Mouse (Mus musculus) granulocyte monocyte progenitor cell, adult 5-6 weeks (primary cell): ENCODE measurements around the gene Flt4. TPM values are rescaled to one million over a fixed set of nuclear protein-coding genes. Genes with fewer than 3 reads are reported as not detected.

Experiments
- ATAC-seq: replicated peaks from 2 replicates; pipeline ENCODE4 v1.8.0; 2016; ENCODE audit warnings: mild to moderate bottlenecking, moderate TSS enrichment, inconsistent platforms; ENCODE audit not compliant: poor library complexity, severe bottlenecking
- total RNA-seq, 2 experiments: library from RNA; stranded (forward) in 1 of 2; stranded (reverse) in 1 of 2; fragments of 200-712, 200-1000 nt in 1 of 2; fragments of >200 nt in 1 of 2; fragmentation: Nextera tagmentation in 1 of 2; gene quantifications; 2 replicates each; pipeline ENCODE4 v1.2.3; 2014 to 2017

Gene Flt4
- total RNA-seq, 2 experiments from 2014 or later: 0.10 TPM; not detected in 1

DNA sequence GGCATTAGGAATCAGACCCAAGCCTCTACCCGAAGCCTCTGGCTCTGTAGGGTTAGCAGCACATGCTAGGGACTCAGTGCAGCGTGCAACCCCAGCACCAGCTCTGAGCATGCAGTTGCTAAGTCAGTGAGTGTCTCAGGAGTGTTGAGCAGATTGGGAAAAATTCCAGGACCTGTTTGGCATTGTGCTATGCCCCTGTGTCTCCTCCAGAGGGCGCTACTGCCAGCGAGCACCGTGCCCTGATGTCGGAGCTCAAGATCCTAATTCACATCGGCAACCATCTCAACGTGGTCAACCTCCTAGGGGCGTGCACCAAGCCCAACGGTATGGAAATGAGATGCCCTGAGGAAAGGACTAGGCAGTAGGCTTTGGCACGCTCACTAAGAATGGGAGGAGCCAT is 27.4 kb downstream of the Flt4 start:
- ATAC-seq: peak; percentile 16; the same call in 1 of the 2 replicates

DNA sequence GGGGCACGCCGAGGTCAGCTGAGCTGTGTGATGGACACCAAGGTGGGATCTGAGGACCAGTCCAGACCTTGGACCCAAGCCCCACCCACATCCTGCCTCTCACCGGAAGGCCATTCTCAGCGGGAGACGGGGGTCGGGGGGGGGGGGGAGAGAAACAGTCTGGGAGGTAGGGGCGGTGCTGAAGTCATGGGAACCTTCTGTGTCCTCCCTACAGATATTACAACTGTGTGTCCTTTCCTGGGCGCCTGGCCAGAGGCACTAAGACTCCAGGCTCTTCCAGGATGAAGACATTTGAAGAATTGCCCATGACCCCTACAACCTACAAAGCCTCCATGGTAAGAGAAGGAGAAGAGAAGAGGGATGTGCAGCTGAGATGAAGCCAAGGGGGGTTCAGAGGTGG is 36.6 kb downstream of the Flt4 start:
- no peak for ATAC-seq

DNA sequence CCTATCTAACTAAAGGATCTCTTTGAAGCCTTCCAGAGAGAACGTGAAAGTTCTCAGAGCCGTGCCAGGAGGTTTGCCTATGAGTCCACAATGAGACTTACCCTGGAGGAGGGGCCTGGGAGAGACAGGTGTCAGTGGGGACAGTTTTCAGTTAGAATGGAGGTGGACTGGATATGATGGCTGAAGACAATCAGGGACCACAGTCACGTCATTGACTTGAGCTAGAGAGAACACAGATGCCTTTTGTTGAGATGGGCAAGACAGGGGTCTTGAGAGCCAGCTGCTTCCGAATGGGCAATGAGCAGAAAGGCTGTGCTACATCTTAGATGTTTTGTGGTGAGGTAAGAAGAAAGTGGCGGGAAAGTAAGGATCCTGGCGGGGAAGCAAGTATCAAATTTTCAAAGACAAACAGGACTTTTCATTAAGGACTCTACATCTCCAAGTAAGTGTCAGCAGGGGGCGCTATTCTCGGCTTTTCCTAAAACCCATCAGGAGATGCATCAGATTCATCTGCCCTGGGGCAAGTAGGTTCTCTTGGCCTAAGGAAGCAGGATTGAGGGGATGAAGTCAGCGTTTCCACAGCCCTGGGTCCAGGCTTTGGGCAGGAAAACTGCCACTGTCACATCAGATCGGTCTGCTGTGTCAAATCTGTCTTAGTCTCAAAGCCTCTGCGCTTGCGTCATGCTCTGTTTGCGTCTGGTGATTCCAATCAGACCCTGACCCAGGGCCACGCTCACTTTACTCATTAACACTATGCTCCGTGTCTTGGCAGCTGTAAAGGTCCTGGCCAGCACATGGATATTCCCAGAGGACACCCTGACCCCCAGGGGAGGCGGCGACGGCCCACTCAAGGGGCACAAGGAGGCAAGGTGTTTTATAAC is 41.3 kb downstream of the Flt4 start:
- ATAC-seq: no peak

DNA sequence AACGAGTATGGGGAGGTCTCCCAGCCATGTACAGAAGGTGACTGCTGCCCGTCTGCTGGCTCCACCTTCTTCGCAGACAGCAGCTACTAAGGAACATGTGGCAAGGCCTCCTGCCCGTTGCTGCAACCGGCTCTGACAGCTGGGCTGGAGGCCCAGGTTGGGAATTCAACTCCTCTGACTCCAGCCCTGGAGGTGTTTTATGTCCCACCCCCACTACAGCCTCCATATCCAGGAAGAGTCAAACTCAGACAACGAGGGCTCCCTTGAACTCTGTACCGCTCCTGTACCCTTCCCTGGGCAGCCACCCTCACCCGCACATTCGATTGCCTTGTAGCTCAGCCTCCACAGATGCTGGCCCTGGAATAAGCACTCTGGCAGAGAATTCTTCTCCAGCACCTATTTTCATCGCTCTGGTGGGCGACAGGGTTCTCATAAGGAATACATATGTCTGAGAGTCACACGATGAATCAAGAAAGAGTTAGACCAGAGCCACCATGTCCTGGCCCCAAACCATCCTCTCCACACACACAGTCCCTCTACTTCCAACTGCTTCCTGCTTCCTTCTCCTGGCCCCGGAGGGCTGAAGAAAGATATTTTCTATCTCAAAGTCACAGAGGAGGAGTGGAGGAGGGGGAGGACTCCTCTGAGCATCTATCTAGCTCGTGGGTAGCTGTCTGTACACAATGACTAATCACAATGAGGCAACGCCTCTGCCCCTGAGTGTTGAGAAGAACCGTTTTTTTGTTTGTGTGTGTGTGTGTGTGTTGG is 42.1 kb downstream of the Flt4 start:
- ATAC-seq: no peak

DNA sequence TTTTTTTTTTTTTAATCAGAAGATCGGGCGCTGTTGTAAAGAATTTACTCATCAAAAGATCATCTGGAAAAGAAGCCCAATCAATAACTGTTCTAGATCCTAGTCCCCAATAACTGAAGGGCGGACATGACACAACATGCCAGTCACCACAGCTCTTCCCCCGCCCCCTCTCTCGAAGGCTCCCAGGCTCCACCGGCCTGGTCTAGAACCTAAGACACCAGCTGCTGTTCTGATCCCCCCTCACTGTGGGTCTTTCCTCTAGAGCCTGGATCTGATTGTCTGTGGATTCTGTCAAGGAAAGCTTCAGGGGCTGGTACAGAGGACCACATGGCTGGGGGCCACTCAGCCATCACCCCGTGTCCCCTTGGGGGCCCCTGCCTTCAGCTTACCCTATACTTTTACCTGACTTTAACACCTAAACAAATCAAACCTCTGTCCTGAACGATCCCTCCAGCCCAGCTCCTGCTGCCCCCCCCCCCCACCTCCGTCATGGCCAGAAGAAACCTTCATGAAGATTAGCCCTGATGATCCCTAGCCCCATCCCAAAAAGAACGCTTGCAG is 42.8 kb downstream of the Flt4 start:
- no peak for ATAC-seq

DNA sequence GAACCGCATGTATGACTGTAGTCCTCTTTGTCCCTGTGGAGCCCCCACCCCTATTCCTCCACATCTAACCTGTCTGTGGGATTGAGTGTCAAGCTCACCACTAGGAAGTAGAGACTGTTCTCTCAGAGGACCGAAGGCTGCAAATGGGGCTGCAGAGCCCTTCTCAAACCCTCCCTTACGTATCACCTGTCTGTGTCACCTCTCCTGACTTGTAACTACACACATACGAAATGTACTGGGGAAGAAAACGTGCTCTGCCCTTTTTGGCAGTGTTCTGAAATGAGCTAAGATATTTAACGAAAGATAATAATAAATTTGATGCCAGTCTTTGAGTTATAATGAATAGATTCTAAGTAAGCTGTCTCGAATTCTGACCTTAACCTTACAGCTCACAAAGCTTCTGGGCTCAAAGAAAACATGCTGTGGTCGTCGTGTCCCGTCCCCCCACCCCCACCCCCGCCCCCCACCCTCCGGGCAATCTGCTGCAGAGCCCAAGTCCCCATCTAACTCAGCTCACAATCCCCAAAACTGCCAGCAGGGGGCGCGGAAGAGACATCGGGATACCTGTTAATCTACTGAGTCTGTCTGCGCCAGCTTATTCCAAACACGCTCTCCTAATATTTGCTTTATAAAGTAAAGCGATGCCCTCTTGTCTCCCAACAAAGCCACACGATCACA is 43.5 kb downstream of the Flt4 start:
- ATAC-seq: peak; percentile 73

DNA sequence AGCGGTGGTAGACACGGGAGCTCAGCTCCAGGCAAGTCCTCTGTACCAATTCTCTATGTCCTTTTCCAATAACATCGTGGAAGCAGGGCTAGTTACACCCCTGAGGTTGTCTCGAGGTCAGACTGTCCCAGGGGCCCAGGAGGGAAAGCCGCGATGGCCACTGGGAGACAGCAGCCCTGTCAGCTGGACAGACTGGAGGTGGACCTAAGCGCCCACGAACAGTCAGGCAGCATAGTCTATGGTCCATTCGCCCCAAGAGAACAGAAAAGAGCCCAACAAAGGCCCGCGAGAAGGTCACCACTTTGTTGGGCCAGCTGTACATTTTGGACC is 44.0 kb downstream of the Flt4 start:
- ATAC-seq: peak; percentile 34; the same call in 1 of the 2 replicates

DNA sequence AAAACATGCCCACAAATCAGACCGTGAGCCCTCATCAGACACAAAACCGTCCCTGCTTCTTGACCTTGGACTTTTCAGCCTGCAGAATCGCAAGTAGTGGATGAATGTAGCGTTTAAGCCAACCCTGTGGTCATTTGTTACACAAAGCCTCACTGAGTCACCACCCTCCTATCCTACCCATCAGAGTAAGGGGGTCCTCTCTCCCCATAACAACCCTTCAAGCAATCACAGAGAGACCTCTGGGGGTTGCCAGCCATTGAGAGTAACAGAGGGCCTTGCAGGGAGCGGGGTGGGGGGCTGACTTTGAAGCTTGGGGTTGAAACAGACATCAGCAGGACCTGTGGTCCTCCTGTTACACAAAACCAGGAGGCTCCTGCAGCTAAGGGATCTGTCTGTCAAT is 45.6 kb downstream of the Flt4 start:
- no peak for ATAC-seq

DNA sequence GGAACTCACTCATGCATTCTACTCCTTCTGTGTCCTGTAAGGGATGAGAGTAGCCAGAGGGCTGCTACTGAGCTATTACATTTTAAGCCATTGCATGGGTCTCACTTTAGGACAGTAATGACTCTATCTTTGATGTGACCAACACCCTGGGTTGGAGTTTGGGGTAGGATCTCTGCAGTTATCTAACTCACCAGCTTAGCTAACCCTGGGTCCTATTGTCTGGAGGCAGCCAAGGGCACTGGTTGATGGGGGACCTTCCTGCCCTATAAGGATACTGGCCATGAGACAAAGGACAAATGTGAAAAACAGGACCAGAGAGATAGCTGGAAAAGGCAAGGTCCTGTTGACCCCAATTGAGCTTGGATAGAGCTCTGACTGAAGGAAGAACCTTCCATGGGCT is 46.4 kb downstream of the Flt4 start:
- ATAC-seq: no peak

DNA sequence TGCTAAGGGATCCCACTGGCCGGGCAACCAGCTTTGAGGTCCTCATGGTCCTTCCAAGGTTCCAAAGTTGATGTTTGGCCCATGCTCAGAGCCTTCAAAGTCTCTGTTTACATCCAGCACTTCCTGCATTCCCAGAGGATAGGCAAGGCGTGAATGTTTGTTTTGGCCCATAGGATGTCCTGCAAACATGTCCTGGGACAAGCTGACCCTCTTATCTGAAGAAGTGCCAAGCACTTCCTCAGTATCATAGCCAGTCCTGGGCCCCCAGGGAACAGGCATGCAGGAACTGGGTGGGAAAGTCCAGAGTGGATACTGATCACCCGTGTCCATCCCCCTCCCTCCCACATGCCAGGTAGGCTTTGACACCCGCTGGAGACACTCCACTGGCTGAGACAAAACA is 49.0 kb downstream of the Flt4 start:
- ATAC-seq: no peak

DNA sequence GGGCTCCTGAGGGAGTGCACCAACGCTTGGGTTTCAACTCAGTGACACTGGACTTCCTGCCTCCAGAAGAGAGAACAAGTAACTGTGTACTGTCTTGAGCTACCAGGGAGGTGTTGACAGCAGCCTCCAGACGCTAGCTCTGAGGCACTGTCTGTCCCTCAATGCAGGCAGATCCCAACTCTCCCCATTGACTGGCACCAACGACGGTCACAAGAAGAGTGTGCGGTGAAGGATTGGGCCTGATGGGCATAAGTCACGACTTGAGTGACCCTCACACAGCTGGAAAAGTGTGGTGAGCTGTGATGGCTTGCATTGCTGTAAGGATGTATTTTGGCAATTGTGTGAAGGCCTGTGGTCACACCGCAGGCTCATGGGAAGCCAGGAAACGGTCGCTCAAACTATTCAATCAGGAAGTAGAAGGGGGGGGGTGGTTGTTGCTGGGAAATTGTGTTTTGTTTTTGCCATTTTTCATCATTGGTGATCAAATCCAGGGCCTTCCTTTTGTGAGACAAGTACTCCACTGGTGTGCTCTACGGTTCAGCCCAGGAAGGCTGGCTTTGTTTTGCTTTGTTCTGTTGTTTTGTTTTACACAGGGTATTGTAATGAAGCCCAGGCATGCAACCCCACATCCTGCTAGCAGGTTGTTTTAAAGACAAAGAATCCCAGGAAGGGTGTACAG is 49.9 kb downstream of the Flt4 start:
- peak; percentile 80 for ATAC-seq

DNA sequence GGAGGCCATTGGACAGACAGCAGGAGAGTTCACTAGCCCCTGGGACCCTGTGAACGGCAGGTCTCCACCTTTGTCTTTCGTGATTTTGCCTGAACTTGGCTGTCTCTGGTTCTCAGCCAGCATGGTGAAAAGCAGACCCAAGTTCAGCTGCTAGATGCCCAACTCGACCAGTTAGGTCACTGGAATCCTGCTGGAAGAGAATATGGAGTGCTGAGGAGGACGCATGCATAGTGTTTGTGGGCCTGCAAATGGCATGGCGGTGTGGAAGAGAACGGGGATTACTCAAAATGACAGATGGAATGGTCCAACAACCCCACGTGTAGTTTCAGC is 50.4 kb downstream of the Flt4 start:
- ATAC-seq: no peak

DNA sequence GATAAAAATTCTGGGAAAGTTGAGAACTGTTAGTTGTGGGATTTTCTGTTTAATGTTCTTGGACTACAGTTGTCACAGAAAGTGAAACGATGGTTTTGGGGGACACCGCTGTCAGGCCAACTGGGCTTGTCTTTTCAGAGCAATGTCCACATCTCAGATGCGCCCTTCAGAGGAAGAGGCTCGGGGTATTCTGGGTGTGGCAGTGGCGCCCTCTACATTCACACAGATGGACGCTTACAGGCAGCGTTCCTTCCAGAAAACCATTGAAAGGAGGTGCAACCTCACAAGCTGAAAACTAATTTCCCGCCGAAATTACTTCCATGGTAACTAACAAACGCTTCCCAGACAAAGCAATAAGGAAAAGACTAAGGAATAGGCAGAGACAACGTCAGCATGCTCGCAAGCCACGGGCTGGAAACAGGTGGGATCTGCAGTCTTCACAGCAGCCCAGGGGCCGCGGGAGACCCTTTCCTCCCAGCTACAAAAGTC is 53.3 kb downstream of the Flt4 start:
- no peak for ATAC-seq

DNA sequence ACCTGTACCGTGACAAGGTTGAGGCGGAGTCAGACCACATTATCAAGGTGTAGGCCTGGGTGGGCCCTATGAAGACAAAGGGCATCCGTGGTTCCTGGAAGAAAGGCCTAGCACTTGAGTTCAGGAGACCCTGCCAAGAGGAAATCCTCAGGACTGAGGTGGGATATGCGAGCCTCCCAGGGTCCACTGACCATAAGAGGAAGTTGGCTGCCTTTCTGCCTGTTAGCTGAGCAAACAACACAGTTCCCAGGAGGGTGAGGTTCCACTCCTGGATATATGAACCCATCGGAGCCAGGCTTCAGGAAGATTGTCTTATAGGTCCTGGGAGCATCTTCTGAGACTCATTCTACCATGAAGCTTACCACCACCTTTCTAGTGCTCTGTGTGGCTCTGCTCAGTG is 54.2 kb downstream of the Flt4 start, which contains the start of gene Scgb3a1:
TSS of gene Scgb3a1 (plus strand) at position 301 of the 400 bp plus-strand sequence.
- ATAC-seq: 0 out of 2 replicates have a peak, but pooled peaks have one; percentile 17

DNA sequence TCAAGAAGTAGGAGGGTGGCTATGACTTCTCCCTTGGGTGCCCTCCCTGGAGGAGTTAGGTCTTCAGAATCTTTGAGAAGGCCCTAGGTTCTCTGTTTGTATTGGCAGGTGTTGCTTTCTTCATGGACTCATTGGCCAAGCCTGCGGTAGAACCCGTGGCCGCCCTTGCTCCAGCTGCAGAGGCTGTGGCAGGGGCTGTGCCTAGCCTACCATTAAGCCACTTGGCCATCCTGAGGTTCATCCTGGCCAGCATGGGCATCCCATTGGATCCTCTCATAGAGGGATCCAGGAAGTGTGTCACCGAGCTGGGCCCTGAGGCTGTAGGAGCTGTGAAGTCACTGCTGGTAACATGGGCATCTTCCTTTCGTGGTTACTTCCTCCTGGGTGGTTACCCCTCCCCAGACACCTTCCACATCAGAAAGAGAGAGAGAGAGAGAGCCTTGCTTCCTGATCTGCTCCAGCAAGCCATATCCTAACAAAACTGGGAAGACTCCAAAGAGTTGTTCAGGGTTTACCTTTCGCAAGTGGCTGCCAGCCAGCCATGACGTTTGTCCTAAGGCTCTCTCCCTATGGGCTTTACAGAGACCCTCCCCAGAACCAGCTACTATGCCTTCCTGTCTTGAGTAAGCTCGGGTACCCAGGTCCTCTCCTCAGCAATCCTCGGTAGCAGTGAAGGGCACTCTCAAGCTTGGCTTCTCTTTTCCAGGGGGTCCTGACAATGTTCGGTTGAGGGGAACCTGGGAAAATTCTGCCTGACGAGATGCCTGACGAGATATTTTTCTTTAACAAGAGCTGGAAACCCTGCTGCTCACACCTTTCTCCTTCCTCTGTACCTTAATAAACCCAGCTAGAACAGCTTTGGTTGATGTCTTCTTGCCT is 55.4 kb downstream of the Flt4 start:
- peak; percentile 70 for ATAC-seq

DNA sequence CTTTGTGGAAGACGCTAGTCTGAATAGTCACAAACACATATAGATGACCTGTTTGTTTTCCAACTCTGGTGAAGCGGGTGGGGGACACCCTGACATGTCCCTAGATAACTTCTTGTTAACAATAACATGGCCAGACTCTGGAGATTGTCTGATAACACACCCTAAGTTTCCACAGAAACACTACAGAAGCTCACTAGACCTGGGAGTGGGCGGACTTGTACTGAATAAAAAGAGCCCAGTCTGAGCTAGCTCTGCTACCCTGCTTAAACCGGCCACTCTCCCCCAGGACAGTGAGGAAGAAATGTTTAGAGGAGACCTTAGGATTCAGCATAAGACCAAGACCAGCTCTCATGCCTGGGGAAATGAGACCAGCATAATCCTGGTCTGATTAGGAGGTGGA is 56.4 kb downstream of the Flt4 start:
- no peak for ATAC-seq

DNA sequence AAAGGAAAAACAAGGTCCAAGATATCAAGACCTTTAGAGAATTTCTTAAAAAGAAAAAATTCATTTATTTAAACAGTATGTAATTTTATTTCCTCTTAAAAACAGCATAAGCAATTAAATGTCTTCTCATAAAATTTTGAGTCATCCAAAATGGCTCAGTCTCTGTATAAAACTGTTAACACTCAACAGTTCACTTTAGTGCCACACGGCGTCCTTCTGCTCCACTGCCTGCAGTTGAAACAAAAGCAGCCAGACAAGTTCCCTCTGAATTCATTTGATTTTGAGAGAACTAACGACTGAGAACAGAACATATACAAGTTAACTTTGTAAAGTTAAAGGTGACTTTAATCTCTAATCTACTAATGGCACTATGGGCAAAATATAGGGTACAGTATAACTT is 64.4 kb downstream of the Flt4 start:
- no peak for ATAC-seq

DNA sequence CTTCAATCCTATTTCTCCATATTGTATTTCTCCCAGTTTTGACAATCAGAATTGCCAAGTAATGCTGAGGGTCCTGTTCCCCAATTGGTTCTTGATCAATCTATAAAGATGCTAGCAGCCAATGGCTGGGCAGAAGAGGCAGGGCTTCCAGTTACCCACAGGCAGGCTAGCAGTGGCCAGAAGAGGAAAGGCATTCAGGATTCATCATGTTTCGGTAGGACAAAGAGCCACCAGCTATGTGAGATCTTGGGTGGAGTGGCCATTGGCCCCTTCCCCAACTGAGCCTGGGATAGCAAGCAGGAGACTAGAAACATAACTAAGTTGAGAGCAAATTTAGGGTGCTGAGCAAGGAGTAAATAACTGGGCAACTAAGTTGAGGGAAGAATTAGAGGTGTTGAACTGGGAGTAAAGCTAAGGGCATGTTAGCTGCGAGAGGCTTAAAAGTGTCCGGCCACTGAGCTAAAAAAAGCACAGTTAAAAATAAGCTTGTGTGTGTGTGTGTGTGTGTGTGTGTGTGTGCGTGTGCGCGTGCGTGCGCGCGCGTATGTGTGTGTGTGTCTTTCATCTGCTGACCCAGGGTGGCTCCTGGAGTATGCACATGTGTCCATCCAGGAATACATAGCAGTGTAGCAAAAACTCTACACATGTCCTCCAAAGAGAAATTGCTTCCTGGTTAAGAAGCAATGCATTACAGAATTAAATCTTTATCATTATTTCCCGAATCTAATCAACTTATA is 75.3 kb downstream of the Flt4 start:
- no peak for ATAC-seq
